Mouse (Mus musculus): ENCODE measurements around the gene Rapgef6. TPM values are rescaled to one million over a fixed set of nuclear protein-coding genes. Genes with fewer than 3 reads are reported as not detected.

Gene Rapgef6
- polyA plus RNA-seq, 1 experiment from 2014 or later: 20.3 TPM

DNA sequence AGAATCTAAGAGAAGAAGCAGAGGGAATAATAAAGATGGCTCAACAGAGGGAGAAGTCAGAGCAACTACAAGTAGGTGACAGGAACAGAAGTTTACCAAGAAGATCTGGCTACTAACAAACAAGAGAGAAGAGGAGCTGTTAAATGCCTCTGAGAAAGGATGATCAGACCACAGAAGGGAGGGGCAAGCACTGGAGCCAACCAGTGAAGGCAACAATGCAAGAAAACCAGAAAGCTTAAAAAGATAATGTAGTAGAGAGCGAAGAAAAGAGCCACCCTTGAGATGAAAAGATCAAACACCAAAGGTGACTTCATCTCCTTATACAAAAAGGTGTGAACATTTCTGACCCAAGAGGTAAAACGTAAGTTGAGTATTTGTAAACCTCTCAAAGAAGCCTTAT, 218.7 kb downstream of the Rapgef6 start:
- ATAC-seq (replicated peaks; ENCODE audit: low FRiP score, low read depth) (no peak), DNase-seq (ENCODE audit: low spot score) (no peak)
- Histone ChIP-seq H3K27me3 (ENCODE audit: insufficient read depth, low read length) (no peaks in the 10 kb centered on the region), H3K27ac (no peak overlapping the region), H3K9me3 (replicated peaks; ENCODE audit: low read length) (no peaks in the 10 kb centered on the region), H3K36me3 (ENCODE audit: insufficient read depth, low read length) (0 out of 2 replicates have a peak, but pooled peaks cover 5% of the 10 kb centered on the region), H3K4me3 (replicated peaks; ENCODE audit: low read depth, low read length) (no peak overlapping the region), H3K4me2 (ENCODE audit: low read length) (no peak overlapping the region), H3K4me1 (replicated peaks; ENCODE audit: insufficient read depth, low read length) (0 out of 2 replicates have a peak, but pooled peaks cover 2% of the 10 kb centered on the region), H3K9ac (ENCODE audit: low read depth, low read length) (no peak overlapping the region)
- TF ChIP-seq CTCF (IDR thresholded peaks at IDR 0.05; ENCODE audit: low read depth): no peak
- WGBS: 96% methylated on average over 2 of the region's 2 CpGs

DNA sequence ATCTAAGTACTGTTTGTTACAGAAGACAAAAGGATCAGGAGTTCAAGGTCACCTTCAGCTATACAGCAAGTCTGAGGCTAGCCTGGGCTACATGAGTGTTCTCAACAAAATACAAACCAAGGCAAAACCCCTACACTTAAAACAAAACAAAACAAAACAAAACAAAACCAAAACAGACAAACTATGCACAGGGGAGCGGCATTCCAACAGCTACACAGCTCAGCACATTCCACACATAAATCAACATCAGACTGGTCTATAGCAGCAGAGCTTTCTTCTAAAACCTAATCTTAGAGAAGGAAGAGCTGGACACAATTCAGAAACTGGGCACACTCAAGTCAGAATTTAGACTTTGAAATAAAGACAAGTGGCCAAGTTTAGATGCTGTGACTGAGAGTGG, 221.6 kb downstream of the Rapgef6 start:
- no peak for TF ChIP-seq CTCF (IDR thresholded peaks at IDR 0.05; ENCODE audit: low read depth)
- DNase-seq (ENCODE audit: low spot score) (peak; percentile 69), ATAC-seq (replicated peaks; ENCODE audit: low FRiP score, low read depth) (no peak)
- 0 out of 2 replicates have a peak, but pooled peaks cover 5% of the 10 kb centered on the region for H3K36me3 ChIP-seq (ENCODE audit: insufficient read depth, low read length)
- H3K4me3 ChIP-seq (replicated peaks; ENCODE audit: low read depth, low read length): no peak overlapping the region
- H3K4me1 ChIP-seq (replicated peaks; ENCODE audit: insufficient read depth, low read length): 0 out of 2 replicates have a peak, but pooled peaks cover 2% of the 10 kb centered on the region
- 39% methylated on average over 1 of the region's 1 CpGs for WGBS
- no peak overlapping the region for H3K4me2 ChIP-seq (ENCODE audit: low read length)
- H3K9ac ChIP-seq (ENCODE audit: low read depth, low read length): no peak overlapping the region
- no peaks in the 10 kb centered on the region for H3K9me3 ChIP-seq (replicated peaks; ENCODE audit: low read length)
- no peak overlapping the region for H3K27ac ChIP-seq
- no peaks in the 10 kb centered on the region for H3K27me3 ChIP-seq (ENCODE audit: insufficient read depth, low read length)

Small RNA genes lying within 50 kb of the gene (microRNA-seq; reads per million reads assigned to microRNA genes)
- not detected for gene Gm26116

Other genes with a start within 250 kb of the Rapgef6 start
- gene Acsl6, start 219.0 kb upstream of the Rapgef6 start, polyA plus RNA-seq (2015; fragmentation: Nextera tagmentation; extraction: Ambion mirVana): 0.64 and 0.75 TPM in 2 replicates
- not detected in 2 replicates for gene Meikin, start 152.2 kb upstream of the Rapgef6 start, polyA plus RNA-seq (2015; fragmentation: Nextera tagmentation; extraction: Ambion mirVana)
- gene Fnip1, start 84.6 kb upstream of the Rapgef6 start, polyA plus RNA-seq (2015; fragmentation: Nextera tagmentation; extraction: Ambion mirVana): 8.0 and 8.3 TPM in 2 replicates

Data from kidney, postnatal 0 days (tissue).